Mouse (Mus musculus): ENCODE data around the gene Gpld1.

DNA sequence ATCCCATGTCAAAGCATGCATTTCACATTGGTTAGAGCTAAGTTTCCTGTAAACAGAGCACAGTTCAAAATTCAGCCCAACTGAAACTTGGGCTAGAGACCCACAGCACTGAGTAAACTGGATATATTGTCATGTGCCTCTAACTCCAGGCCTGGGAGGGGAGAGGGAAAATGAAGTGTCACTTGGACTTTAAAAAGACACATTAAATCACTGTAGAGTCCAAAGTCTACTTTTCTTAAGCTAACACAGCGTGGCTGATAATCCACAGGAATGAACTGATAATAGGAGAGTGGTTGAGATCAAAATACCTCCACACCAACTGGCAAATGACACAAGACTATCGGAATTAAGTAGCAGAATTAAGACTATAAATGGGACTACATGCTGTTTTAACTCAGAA, 56.6 kb downstream of the Gpld1 start:
- TF ChIP-seq POLR2A (IDR thresholded peaks at IDR 0.05; ENCODE audit: insufficient read length, low read depth) (no peak), MAX (IDR thresholded peaks at IDR 0.05; ENCODE audit: low read depth) (no peak), E2F4 (IDR thresholded peaks at IDR 0.05; ENCODE audit: insufficient read depth) (no peak), MYOD1 (IDR thresholded peaks at IDR 0.05; ENCODE audit: control insufficient read depth in 1 of 3, insufficient read length in 2 of 3, low read depth in 2 of 3) (no peak), POLR2AphosphoS2 (IDR thresholded peaks at IDR 0.05; ENCODE audit: insufficient read length, low read depth) (no peak)
